Mouse (Mus musculus) frontal cortex, postnatal 10 days (tissue): ENCODE measurements at regions not wholly inside any gene's neighbourhood (a gene's known extent, or its start where the extent isn't known, plus 50 kb on each side); places are given as distances from the start of the nearest gene placed in this dataset.

Source experiments
- DNase-seq, 2 experiments: peaks; one replicate each; pipeline ENCODE4 v3.0.0; 2022; ENCODE audit warnings: low spot score in 2 of 2, mixed read lengths in 1 of 2

DNA sequence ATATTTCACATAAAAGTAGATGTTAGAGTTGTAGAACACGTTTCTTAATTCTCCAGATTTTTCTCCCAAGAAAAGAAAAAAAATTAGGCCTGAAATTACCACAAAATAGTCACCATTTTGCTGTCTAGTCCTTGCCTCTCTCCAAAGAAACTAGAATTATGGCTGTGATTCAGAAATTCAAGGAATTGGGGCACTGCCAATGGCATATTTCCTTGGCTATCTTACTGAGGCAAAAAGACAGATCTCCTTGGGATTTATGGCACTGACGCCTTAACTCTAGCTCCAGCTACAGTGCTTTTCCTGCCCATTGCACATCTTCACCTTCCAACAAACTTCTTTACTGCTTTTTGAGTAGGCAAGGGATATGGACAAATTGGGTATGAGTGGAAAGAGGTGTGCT lies 336.3 kb upstream of the Slc24a2 start:
- no peak for DNase-seq

DNA sequence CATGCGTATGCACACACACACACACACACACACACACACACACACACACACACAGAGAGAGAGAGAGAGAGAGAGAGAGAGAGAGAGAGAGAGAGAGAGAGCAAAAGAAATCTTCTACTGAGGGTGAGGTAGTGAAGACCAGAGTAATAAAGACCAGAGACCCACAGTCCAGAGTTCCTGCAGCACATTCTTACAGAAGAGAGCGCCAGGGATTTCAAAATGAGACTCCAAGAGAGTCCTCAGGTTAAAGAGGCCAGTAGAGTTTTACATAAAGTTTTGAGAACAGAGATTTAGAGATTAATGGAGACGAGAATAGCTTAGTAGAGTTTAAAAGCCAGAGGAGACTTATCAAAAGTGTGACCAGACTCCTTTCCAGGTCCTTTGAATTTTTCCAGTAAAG lies 324.6 kb upstream of the Slc24a2 start:
- no peak for DNase-seq
